Mouse (Mus musculus) neural tube, embryonic 13.5 days (tissue): ENCODE data around the gene Mrpl40. TPM values are rescaled to one million over a fixed set of nuclear protein-coding genes. Genes with fewer than 3 reads are reported as not detected.

ENCODE experiments used
- polyA plus RNA-seq: library from polyadenylated mRNA; unstranded; fragments of >200 nt; fragmentation: Nextera tagmentation; extraction: Ambion mirVana; gene quantifications from 2 replicates; pipeline ENCODE4 v1.2.1, GENCODE M21; 2015

Gene Mrpl40
- polyA plus RNA-seq, 1 experiment from 2014 or later = 79.5 TPM

Other genes with a start within 250 kb of the Mrpl40 start
- 163 and 189 TPM in 2 replicates for gene Sept5, start 246.9 kb downstream of the Mrpl40 start, polyA plus RNA-seq
- 91.1 and 97.1 TPM in 2 replicates for gene Cldn5, start 100.0 kb downstream of the Mrpl40 start, polyA plus RNA-seq
- gene Ufd1, start 65.1 kb downstream of the Mrpl40 start, polyA plus RNA-seq = 110 and 114 TPM in 2 replicates
- gene Cdc45, start 64.9 kb downstream of the Mrpl40 start, polyA plus RNA-seq = 9.6 and 11.0 TPM in 2 replicates
- 32.0 and 37.9 TPM in 2 replicates for gene 2510002D24Rik, start 40.3 kb downstream of the Mrpl40 start, polyA plus RNA-seq
- not detected in 2 replicates for gene Gm28539, start 40.3 kb downstream of the Mrpl40 start, polyA plus RNA-seq
- gene Hira, start 175 bp upstream of the Mrpl40 start, polyA plus RNA-seq = 15.5 and 17.9 TPM in 2 replicates